Mouse (Mus musculus): ENCODE data around the gene Fzd1. TPM values are rescaled to one million over a fixed set of nuclear protein-coding genes. Genes with fewer than 3 reads are reported as not detected.

Gene Fzd1
- polyA plus RNA-seq (2014; fragmentation: Illumina TruSeq; extraction: RNeasy Lipid Tissue Mini Kit (QIAGEN cat#74804); ENCODE audit: low replicate concordance): 6.0 TPM

GRCm38 (mm10) chr5:4757902-4758301 lies at the start of gene Fzd1:
Gene Fzd1, minus strand, starts transcription at chr5:4758035.

Measured in small intestine, adult 10 weeks (tissue).